Mouse (Mus musculus) splenic B cell, adult 2 months (primary cell): ENCODE measurements around the gene Vps35l.

Source experiments
- DNase-seq: peaks from one replicate; pipeline ENCODE4 v3.0.0-alpha.2; 2011; ENCODE audit warnings: low read depth, low spot score
- H3K27me3 ChIP-seq: 2 replicates; pipeline ENCODE4 v1.6.1; 2012; ENCODE audit warnings: mild to moderate bottlenecking, low read length, moderate library complexity, mixed read lengths; ENCODE audit not compliant: control insufficient read depth, poor library complexity, insufficient read depth, severe bottlenecking
- H3K36me3 ChIP-seq: 2 replicates; pipeline ENCODE4 v1.6.1; 2012; ENCODE audit warnings: mild to moderate bottlenecking, low read length, moderate library complexity, mixed read lengths; ENCODE audit not compliant: control insufficient read depth, poor library complexity, insufficient read depth, severe bottlenecking

The Vps35l gene

GRCm38 (mm10) chr7:118841796-118842195 is 101.8 kb downstream of the Vps35l start:
- DNase-seq: no peak
- no peaks in the 10 kb centered on the region for H3K27me3 ChIP-seq
- H3K36me3 ChIP-seq: peaks cover 4% of the 10 kb centered on the region

- H3K27me3 ChIP-seq: no peaks in the 10 kb centered on the region
- DNase-seq: no peak
- H3K36me3 ChIP-seq: peaks cover 4% of the 10 kb centered on the region
Measured at GRCm38 (mm10) chr7:118842938-118843337, 102.9 kb downstream of the Vps35l start.

- Histone ChIP-seq H3K36me3 (peaks cover 2% of the 10 kb centered on the region), H3K27me3 (no peaks in the 10 kb centered on the region)
- no peak for DNase-seq
Measured at GRCm38 (mm10) chr7:118845141-118845540, 105.1 kb downstream of the Vps35l start.

- Histone ChIP-seq H3K36me3 (peaks cover 2% of the 10 kb centered on the region), H3K27me3 (no peaks in the 10 kb centered on the region)
- no peak for DNase-seq
Measured at GRCm38 (mm10) chr7:118846329-118846728, 106.3 kb downstream of the Vps35l start.

- DNase-seq: no peak
- no peaks in the 10 kb centered on the region for H3K27me3 ChIP-seq
- H3K36me3 ChIP-seq: peaks cover 3% of the 10 kb centered on the region
Measured at GRCm38 (mm10) chr7:118848796-118849195, 108.8 kb downstream of the Vps35l start.

- Histone ChIP-seq H3K27me3 (no peaks in the 10 kb centered on the region), H3K36me3 (peaks cover 1% of the 10 kb centered on the region)
- no peak for DNase-seq
Measured at GRCm38 (mm10) chr7:118849543-118850250, 109.7 kb downstream of the Vps35l start.

- DNase-seq: no peak
- Histone ChIP-seq H3K27me3 (no peaks in the 10 kb centered on the region), H3K36me3 (peaks cover 1% of the 10 kb centered on the region)
Measured at GRCm38 (mm10) chr7:118850676-118851290, 110.8 kb downstream of the Vps35l start.

- H3K36me3 ChIP-seq: peaks cover 1% of the 10 kb centered on the region
- no peak for DNase-seq
- H3K27me3 ChIP-seq: no peaks in the 10 kb centered on the region
Measured at GRCm38 (mm10) chr7:118851571-118851970, 111.5 kb downstream of the Vps35l start.

- no peak for DNase-seq
- H3K36me3 ChIP-seq: peaks cover 1% of the 10 kb centered on the region
- no peaks in the 10 kb centered on the region for H3K27me3 ChIP-seq
Measured at GRCm38 (mm10) chr7:118852611-118853010, 112.6 kb downstream of the Vps35l start.

- H3K36me3 ChIP-seq: peaks cover 1% of the 10 kb centered on the region
- no peak for DNase-seq
Measured at GRCm38 (mm10) chr7:118854606-118855005, 114.6 kb downstream of the Vps35l start.

GRCm38 (mm10) chr7:118855171-118855876 is 115.3 kb downstream of the Vps35l start, which contains the start of gene Iqck:
Iqck (plus strand) TSS chr7:118855752.
- peak; percentile 88 for DNase-seq
- Histone ChIP-seq H3K36me3 (peaks cover 1% of the 10 kb centered on the region), H3K27me3 (no peaks in the 10 kb centered on the region)

More at GRCm38 (mm10) chr7:118854606-118855005, 114.6 kb downstream of the Vps35l start:
- no peaks in the 10 kb centered on the region for H3K27me3 ChIP-seq

GRCm38 (mm10) chr7:118855877-118856304 is 115.9 kb downstream of the Vps35l start, which contains the start of gene Knop1:
Knop1 (minus strand) TSS chr7:118856254.
- no peaks in the 10 kb centered on the region for H3K27me3 ChIP-seq
- no peak for DNase-seq
- H3K36me3 ChIP-seq: peaks cover 1% of the 10 kb centered on the region

- DNase-seq: no peak
- Histone ChIP-seq H3K27me3 (no peaks in the 10 kb centered on the region), H3K36me3 (no peaks in the 10 kb centered on the region)
Measured at GRCm38 (mm10) chr7:118858640-118859039, 118.6 kb downstream of the Vps35l start.

GRCm38 (mm10) chr7:118865362-118865761 is 125.3 kb downstream of the Vps35l start:
- no peak for DNase-seq
- no peaks in the 10 kb centered on the region for H3K27me3 ChIP-seq
- H3K36me3 ChIP-seq: no peaks in the 10 kb centered on the region

GRCm38 (mm10) chr7:118879466-118880029 is 139.5 kb downstream of the Vps35l start:
- DNase-seq: no peak
- Histone ChIP-seq H3K36me3 (no peaks in the 10 kb centered on the region), H3K27me3 (no peaks in the 10 kb centered on the region)
